Mouse (Mus musculus) neutrophil, adult 5-6 weeks (primary cell): ENCODE results near the gene Rad18. TPM values are rescaled to one million over a fixed set of nuclear protein-coding genes. Genes with fewer than 3 reads are reported as not detected.

Experiments used
- ATAC-seq: fragments of 151-379, 151-347 bp; 2 replicates; pipeline ENCODE4 v1.8.0; 2017; ENCODE audit warnings: mild to moderate bottlenecking, moderate TSS enrichment; ENCODE audit not compliant: insufficient number of reproducible peaks, poor library complexity, low FRiP score, severe bottlenecking; ENCODE audit errors: extremely low read depth
- total RNA-seq: library from RNA; stranded (forward); fragments of 200-1000 nt; gene quantifications from 2 replicates; pipeline ENCODE4 v1.2.3, GENCODE M21; 2017

Rad18 gene
- total RNA-seq, 1 experiment from 2014 or later: 14.9 TPM

DNA sequence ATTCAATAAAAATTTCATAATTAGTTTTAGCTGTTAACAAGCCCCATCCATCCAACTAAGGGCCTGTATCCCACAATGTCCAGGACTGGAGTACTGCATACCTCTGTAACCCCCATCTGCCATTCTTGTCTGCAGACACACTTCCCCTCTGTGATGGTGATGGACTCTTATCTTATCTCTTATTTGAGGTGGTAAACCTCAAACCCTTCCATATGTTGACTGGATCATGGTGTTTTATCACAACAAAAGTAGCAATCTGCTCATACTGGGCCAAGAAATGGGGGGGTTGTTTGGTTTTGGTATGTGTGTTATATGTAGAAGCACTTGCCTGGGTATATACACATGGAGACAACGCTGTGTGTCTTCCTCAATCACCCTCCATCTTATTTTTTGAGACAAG lies 5.0 kb downstream of the Rad18 start:
- no peak for ATAC-seq

GRCm38 (mm10) chr6:112688033-112688432 lies 8.5 kb downstream of the Rad18 start:
- ATAC-seq: no peak

- ATAC-seq: no peak
Observed at GRCm38 (mm10) chr6:112686485-112686884, 10.0 kb downstream of the Rad18 start.

DNA sequence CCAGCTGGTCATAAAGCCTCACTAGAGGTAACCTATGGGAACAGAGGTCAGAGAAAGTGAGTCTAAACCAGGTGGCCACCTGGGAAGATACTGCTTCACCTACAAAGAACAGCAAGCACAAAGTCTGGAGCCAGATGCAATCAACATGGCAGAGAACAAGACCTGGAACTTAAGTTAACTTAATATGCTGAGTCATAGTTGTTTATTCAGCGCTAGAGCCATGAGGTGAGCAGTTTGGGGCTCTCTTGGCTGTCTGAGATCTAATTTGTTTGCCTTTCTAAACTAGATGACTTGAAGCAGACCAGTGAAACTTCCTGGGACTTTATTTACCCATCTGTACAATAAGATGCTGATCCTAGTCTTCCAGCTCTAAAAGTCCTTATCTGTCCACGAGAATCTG lies 12.4 kb downstream of the Rad18 start:
- ATAC-seq: no peak

DNA sequence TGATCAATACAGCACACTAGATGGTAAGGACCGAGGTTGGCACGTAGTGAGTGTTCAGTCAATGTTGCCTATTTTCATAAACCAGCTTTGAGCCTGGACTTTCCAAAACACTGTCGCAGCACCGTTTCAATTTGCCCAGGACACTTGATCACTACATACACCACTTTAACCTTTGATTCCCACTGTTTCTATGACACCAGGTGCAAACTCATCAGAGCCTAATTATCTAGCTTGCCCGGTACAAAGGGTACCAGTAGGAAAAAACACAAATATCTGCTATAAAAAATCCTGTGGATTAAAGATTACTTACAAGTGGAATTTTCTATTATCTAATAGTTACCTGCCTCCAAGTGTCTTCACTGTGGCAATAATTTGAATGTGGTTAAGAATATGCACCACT lies 64.4 kb downstream of the Rad18 start:
- ATAC-seq: no peak

DNA sequence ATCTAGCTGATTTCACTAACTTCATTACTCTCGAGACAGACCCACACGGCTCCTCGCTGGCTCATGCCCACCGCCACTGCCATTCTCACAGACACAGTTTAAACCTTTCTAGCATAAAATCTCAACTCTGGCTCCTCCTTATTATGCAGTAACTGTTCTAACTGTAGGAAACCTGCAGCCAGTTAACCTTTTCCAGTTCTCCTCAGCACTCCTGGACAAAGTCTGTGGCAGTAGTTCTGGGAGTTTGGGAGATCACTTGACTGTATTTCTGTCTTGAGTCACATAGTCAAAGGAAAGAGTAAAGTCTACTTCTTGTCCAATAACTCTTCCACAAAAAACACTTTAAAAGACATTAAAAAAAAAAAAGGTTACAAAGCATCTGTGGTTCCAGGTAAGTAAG lies 66.2 kb downstream of the Rad18 start:
- ATAC-seq: no peak

GRCm38 (mm10) chr6:112628301-112628700 lies 68.2 kb downstream of the Rad18 start:
- no peak for ATAC-seq

GRCm38 (mm10) chr6:112622321-112622720 lies 74.2 kb downstream of the Rad18 start:
- ATAC-seq: no peak

DNA sequence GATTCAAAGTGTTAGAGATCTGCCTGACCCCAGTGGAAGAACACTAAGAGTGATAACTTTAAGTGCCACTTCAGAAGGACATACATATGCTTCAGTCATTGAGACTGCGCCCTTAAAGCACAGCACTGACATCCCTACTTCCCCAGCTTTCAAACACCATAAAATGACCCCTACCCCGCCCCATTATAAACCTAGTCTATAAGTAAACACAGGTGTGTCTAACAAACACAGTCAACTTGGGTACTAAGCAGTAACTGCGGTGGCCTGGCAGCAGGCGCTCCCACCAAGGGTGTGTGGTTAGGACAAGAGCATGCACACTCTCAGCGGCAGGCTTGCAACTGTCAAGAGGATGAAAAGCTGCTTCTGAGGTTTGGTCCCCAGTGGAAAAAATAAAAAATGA lies 76.5 kb downstream of the Rad18 start:
- ATAC-seq: no peak

DNA sequence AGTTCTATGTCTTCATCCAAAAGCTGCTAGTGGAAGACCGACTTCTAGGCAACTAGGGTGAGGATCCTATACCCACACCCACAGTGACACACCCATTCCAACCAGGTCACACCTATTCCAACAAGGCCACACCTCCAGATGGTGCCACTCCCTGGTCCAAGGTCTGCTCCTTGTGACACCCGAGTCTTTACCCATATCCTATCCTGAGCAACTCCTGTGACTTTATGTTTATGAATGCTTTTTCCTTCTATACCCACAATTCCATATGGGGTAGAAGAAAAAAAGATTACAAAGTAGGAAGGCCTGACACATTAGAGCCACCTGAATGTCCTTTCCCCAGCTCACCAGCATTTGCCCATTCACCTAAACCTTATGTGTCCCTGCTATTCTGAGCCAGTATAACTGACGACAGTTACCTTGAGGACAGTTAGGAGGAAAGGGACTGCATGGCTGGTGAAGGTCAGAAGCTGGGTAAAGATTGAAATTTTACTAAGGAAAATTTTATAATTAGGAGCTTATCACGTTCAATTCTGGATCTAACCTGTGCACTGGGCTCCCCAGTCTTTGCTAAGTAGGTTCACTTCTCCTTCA lies 78.7 kb downstream of the Rad18 start:
- no peak for ATAC-seq

DNA sequence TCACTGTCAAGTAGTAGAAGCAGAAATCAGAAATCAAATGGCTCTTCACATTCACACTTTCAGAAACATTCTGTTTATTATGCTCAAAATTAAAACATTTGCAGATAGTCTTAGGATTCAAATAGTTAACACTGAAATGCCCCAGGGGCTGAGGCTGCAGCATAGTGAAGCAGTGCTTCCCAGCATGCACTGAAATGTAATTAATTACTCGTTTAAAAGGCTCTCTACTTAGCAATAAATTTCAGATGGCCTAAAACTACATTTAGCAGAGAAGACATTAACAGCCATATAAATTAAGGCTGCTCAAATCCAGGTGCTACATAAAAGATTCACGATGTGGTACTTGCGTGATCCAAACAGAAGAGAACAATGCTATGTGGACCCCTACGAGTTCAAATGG lies 87.5 kb downstream of the Rad18 start:
- no peak for ATAC-seq

DNA sequence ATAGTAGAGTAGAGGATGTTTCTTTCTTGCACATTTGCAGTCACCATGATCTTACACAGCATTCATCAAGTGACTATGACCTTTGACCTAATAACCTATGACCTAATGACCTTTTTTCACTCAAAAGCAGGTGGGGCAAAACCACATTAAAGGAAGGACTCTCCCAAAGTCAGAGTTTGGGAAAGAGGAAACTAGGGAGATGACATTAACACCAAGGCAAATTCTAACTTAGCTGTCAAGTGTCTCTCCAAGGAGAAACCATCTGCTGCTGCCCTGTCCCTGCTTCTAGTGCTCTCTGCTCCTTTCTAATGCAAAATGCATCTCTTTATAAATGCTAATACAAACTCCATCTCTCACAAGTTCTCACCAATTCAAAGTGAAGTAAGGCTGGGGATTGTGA lies 92.6 kb downstream of the Rad18 start:
- ATAC-seq: no peak

GRCm38 (mm10) chr6:112594971-112595370 lies 101.5 kb downstream of the Rad18 start:
- no peak for ATAC-seq

- ATAC-seq: no peak
Observed at GRCm38 (mm10) chr6:112587912-112588311, 108.6 kb downstream of the Rad18 start.

DNA sequence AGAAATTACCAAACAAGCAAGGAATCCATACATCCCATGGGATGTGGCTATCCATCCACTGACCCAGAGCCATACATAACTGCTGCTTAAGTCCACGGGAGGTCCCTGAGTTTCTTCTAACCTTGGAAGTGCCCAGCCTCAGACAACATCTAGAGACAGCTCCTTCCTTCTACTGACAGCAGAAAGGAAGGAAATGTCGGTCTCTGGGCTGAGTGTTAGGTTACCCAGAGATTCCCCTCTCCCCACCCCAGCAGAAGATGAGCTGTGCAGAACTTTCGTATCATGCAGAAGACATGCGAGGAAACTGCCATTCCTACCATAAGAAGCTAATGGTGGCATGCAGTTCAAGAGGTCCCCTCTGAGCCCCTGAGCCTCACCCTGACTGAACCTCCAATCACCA lies 109.5 kb downstream of the Rad18 start:
- ATAC-seq: no peak

DNA sequence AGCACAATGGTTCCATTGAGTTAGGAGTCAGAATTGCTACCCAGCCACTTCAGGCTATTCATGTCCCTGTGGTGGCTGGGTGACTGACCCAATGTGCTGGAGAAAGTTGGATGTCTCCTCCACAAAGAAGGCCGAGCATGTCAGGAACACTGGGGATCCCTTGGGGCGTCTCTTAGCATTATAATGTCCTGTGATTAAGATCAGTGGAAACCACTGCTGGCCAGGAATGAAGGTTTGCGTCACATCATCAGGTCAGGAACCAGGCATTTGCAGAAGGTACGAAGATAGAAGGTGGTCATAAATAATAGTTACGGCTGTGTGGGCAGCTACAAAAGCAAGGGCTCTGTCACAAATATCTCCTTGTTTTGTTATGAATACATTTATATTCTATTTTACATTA lies 111.5 kb downstream of the Rad18 start:
- no peak for ATAC-seq

DNA sequence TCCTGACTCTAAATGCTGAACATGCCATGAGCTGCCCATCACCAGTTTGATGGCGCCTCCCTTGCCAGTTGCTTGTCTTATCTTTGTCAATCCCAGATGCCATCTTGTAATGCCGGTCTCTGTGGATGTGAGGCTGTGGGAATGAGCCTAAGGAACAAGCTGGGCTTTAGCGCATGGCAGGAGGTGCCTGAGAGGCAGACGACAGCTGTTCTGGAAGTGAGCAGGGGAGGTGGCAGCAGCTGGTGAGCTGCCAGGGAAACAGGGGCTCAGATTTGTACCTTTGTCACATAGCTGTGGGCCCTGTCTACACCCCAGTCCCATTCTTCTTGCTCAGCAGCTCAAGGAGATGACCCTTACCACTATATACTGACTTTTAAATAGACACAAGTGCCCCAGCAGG lies 114.5 kb downstream of the Rad18 start:
- ATAC-seq: no peak

DNA sequence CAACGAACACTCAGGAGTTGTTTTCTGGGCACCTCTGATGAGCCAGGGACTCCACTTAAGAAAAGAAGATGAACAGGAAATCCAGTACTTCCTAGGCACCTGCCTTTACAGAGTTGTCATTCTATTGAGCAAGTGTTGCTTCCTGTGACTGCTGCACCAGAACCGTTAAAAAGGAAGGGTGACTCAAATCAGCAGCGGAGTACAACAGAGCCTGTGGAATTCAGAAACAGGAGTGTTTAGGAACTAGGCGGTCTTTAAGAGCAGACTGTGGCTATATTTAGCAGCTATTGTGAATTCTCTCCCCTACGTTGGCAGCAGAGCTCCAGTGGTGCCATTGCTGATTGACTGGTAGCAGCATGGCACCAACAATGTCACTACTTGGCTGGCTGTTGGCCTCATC lies 119.3 kb downstream of the Rad18 start:
- peak; percentile 55 for ATAC-seq

- ATAC-seq: no peak
Observed at GRCm38 (mm10) chr6:112574558-112574957, 121.9 kb downstream of the Rad18 start.

DNA sequence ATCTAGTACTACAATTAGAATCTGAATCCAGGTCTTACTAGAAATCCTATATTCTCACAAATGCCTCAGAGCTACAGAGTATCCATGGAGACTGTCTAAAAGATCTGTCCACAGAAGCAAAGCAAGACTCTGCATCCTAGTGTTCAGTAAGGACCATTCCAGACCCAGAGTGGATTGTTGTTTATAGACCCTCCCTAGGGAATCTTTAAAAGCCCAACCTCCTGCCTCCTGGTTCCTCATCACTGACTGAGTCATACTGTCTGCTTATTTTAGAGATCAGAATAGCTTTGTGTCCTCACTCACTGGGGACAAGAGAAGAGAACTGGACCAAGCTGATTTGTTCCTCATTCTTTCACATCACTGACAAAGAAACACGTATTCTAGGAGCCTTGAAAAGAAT lies 126.1 kb downstream of the Rad18 start:
- no peak for ATAC-seq
